ENCODE assay signal across 32 mouse cellular contexts in genomic region chr7:116217747-116218146, GRCm38 (mm10).
"Had no signal": no experiment of that assay in that cellular context is flagged by ENCODE, and none has a peak within 500 bp of the region (broad histone marks: within the 10 kb centered on the region; RNA-seq: fewer than 3 reads in every experiment).

No protein-coding gene starts in this region.

- DNase-seq: heart, postnatal 10 days; heart, postnatal 14 days; heart, postnatal 36 days; heart, postnatal 4 days; kidney, adult 11 months; kidney, adult 18-20 months; kidney, adult 2 months; kidney, adult 8-10 months; kidney, adult 9 months; kidney, postnatal 10 days; kidney, postnatal 14 days; kidney, postnatal 25 days; kidney, postnatal 36 days; kidney, postnatal 4 days; layer of hippocampus, adult 9-11 months; layer of hippocampus, postnatal 36 days had no signal

- ATAC-seq: hindbrain, embryonic 16.5 days; hindbrain, postnatal 0 days; inflammation-experienced regulatory T-cells, adult 6 months; intestine, embryonic 15.5 days; intestine, embryonic 16.5 days; intestine, postnatal 0 days had no signal

- H3K4me3 ChIP-seq: heart, embryonic 10.5 days; heart, embryonic 12.5 days; heart, embryonic 13.5 days; heart, embryonic 15.5 days; hindbrain, embryonic 10.5 days; hindbrain, embryonic 12.5 days; hindbrain, embryonic 13.5 days; hindbrain, embryonic 15.5 days; intestine, embryonic 15.5 days; kidney, embryonic 15.5 days; layer of hippocampus, adult 2 months had no signal
